Mouse (Mus musculus) heart, adult 2 months (tissue): ENCODE results near the gene B020004J07Rik.

Experiments used
- CTCF ChIP-seq: fragments of 200-600 bp; IDR thresholded peaks from 2 replicates; pipeline ENCODE4 v1.8.1; 2022; ENCODE audit warnings: antibody characterized with exemption, mild to moderate bottlenecking, moderate library complexity
- EP300 ChIP-seq: fragments of 200-500 bp; IDR thresholded peaks from 2 replicates; pipeline ENCODE4 v1.6.1; 2011; ENCODE audit warnings: low read depth, low read length, control low read depth; ENCODE audit not compliant: insufficient read depth
- POLR2A ChIP-seq: fragments of 200-500 bp; IDR thresholded peaks from 2 replicates; pipeline ENCODE4 v1.6.1; 2011; ENCODE audit warnings: mild to moderate bottlenecking, low read depth, low read length, control low read depth; ENCODE audit not compliant: insufficient read depth

GRCm38 (mm10) chr4:101860873-101861272 is 17.1 kb upstream of the B020004J07Rik start:
- peak; percentile 57 for TF ChIP-seq CTCF
- no peak for TF ChIP-seq POLR2A
- no peak for TF ChIP-seq EP300
